Mouse (Mus musculus): ENCODE measurements at regions not wholly inside any gene's neighbourhood (a gene's known extent, or its start where the extent isn't known, plus 50 kb on each side); places are given as distances from the start of the nearest gene placed in this dataset.

DNA sequence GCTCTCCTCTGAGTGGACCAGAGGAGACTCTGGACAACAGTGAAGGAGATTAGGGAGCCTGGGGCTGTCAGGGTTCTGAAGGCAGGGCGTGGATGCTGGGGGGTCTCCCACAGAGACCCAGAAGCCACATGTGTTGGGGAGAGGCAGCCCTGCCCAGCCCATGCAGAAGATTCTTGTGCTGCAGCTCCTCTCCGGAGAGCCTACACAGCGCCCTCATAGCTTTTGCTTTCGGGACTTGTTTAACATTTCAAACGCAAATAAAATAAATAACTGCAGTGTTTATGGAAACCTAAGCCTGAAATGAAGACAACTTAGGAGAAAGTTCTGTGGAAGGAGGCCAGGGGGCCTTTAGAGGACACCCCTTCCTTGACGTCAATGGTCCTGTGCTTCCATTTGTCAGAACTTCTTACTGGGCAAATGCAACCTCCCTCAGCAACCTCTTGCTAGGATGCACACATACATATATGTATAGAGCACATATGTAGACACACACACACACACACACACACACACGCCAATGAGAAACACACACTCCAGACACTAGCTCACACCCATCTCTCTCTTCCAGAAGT, 143.8 kb upstream of the Tnp1 start:
- H3K4me1 ChIP-seq (ENCODE audit: control insufficient read depth, insufficient read depth, low read length), result no peaks in the 10 kb centered on the region
- 82% methylated on average over 7 of the region's 7 CpGs for WGBS
- no peak for DNase-seq (ENCODE audit: extremely low read depth, low read depth, low spot score)
- TF ChIP-seq POLR2A (IDR thresholded peaks at IDR 0.05; ENCODE audit: extremely low read depth, insufficient read depth, low read length) (no peak), CTCF (IDR thresholded peaks at IDR 0.05; ENCODE audit: low read depth, low read length) (no peak)
- H3K27me3 ChIP-seq (ENCODE audit: control insufficient read depth, insufficient read depth, low read length), result no peaks in the 10 kb centered on the region
- H3K9ac ChIP-seq (ENCODE audit: low read depth, low read length), result no peak overlapping the region
- H3K79me2 ChIP-seq (ENCODE audit: control insufficient read depth, insufficient read depth, low read length), result no peaks in the 10 kb centered on the region
- H3K27ac ChIP-seq (replicated peaks; ENCODE audit: insufficient read depth, low read depth, low read length), result no peak overlapping the region
- H3K4me3 ChIP-seq (ENCODE audit: insufficient read depth, low read depth, low read length), result no peak overlapping the region
- no peaks in the 10 kb centered on the region for H3K36me3 ChIP-seq (ENCODE audit: control insufficient read depth, insufficient read depth, low read length)

DNA sequence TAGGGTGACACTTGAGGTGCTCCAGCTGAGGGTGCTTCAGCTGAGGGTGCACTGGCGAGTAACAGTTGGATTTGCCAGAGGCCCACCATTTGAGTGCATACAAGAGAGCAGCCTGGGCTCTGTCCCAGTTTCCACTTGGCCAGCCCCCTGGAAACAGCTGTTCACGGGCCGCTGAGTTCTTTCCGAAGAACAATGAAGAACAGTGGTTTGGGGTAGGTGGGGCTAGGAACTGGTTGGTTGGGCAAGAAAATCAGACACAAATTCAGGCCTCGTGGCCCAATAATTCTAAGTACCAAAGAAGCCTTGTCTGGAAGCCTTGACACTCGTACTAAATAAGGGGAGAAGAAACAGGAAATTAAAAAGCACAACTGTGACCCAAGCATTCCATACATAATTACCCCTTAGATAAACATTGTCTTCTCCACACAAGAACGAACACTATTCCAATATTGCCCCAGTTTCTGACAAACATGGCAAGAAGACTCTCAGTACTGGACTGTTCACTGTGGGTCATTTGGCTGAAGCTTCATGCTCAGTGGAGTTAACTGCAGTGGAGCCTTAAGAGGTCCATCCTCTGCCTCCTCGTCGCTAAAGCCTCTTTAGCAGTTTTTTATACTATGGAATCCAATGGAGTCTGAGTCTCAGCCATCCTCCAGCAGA, 137.9 kb upstream of the Tnp1 start:
- Histone ChIP-seq H3K4me3 (ENCODE audit: insufficient read depth, low read depth, low read length) (no peak overlapping the region), H3K9ac (ENCODE audit: low read depth, low read length) (no peak overlapping the region), H3K79me2 (ENCODE audit: control insufficient read depth, insufficient read depth, low read length) (no peaks in the 10 kb centered on the region), H3K27ac (replicated peaks; ENCODE audit: insufficient read depth, low read depth, low read length) (no peak overlapping the region), H3K36me3 (ENCODE audit: control insufficient read depth, insufficient read depth, low read length) (no peaks in the 10 kb centered on the region), H3K4me1 (ENCODE audit: control insufficient read depth, insufficient read depth, low read length) (no peaks in the 10 kb centered on the region), H3K27me3 (ENCODE audit: control insufficient read depth, insufficient read depth, low read length) (no peaks in the 10 kb centered on the region)
- TF ChIP-seq CTCF (IDR thresholded peaks at IDR 0.05; ENCODE audit: low read depth, low read length), result no peak
- TF ChIP-seq POLR2A (IDR thresholded peaks at IDR 0.05; ENCODE audit: extremely low read depth, insufficient read depth, low read length), result no peak
- 72% methylated on average over 9 of the region's 9 CpGs for WGBS
- peak; percentile 20 for DNase-seq (ENCODE audit: extremely low read depth, low read depth, low spot score)

DNA sequence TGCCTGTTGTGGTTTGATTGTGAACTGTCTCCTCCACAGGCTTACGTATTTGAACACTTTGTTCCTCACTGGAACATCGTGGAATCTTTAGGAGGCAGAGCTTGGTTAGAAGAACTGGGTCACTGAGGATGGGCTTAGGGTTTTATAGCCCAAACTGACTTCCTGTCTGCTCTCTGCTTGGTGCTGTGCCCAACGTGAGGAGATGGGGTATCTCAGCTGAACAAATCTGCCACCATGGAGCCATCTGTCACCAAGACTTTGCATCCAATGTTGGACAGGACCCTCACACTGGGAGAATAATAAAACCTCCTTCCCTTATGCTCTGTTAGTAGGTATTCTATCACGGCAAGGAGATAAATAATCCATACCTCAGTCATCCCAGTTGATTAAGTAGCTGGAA, 134.2 kb upstream of the Tnp1 start:
- no peaks in the 10 kb centered on the region for H3K4me1 ChIP-seq (ENCODE audit: control insufficient read depth, insufficient read depth, low read length)
- no peak for TF ChIP-seq CTCF (IDR thresholded peaks at IDR 0.05; ENCODE audit: low read depth, low read length)
- TF ChIP-seq POLR2A (IDR thresholded peaks at IDR 0.05; ENCODE audit: extremely low read depth, insufficient read depth, low read length), result no peak
- 82% methylated on average over 4 of the region's 4 CpGs for whole genome bisulfite sequencing
- H3K79me2 ChIP-seq (ENCODE audit: control insufficient read depth, insufficient read depth, low read length), result no peaks in the 10 kb centered on the region
- no peak overlapping the region for H3K4me3 ChIP-seq (ENCODE audit: insufficient read depth, low read depth, low read length)
- H3K9ac ChIP-seq (ENCODE audit: low read depth, low read length), result no peak overlapping the region
- no peaks in the 10 kb centered on the region for H3K36me3 ChIP-seq (ENCODE audit: control insufficient read depth, insufficient read depth, low read length)
- no peak for DNase-seq (ENCODE audit: extremely low read depth, low read depth, low spot score)
- H3K27ac ChIP-seq (replicated peaks; ENCODE audit: insufficient read depth, low read depth, low read length), result no peak overlapping the region
- H3K27me3 ChIP-seq (ENCODE audit: control insufficient read depth, insufficient read depth, low read length), result no peaks in the 10 kb centered on the region

DNA sequence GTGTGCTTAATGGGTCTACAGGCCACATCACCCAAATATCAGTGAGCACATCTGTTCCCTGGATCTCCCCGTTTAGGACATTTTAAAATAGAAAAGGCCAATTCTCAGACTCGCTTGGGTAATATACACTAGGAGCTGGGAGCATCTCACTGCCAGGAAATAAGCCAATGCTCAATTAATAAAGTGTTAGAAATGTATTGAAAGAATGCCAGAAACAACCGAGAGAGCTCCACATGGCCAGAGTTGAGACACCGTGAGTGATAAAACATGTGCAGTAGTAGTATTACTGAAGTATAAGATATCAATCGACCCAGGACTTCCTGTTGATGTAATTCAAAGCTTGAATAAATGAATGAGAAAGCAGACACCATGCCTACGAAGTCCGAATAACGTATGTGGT, 127.1 kb upstream of the Tnp1 start:
- 88% methylated on average over 8 of the region's 8 CpGs for WGBS
- no peaks in the 10 kb centered on the region for H3K4me1 ChIP-seq (ENCODE audit: control insufficient read depth, insufficient read depth, low read length)

DNA sequence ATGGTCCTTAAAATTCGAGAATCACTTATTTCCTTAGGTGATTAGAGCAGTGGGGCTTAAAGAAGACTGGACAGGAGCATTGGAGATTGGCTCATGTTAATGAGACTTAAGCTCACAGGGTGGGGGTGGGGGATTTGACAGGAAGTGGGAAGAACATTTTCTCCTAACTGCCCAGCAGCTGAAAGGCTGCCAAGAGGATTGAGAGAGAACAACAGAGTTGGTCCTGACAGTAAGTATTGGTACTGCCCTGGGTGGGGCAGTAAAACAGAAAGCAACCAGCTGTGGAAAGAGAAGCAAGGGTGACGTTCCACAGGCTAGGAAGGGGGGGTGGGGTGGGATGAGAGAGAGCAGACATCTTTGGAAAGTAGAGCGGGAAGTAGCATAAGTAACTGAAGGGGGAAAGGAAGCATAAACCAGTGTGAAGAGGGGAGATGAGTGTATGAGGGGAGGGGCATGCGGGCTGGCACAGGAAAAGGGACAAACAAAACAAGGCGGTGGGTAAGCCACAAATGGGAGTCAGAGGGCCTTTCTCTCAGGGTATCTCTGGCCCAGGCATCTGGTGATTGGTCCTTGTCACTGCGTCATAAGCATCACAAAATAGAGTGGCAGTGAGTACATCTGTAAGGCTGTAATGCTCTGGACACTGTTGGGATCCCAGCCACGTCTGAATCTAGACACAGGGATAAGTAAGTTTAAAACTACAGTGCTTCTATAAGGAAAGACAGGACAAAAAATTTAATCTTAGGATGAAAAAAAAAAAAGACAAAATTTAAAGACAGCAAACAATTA, 125.0 kb upstream of the Tnp1 start:
- Histone ChIP-seq H3K36me3 (ENCODE audit: control insufficient read depth, insufficient read depth, low read length) (no peaks in the 10 kb centered on the region), H3K9ac (ENCODE audit: low read depth, low read length) (no peak overlapping the region), H3K27me3 (ENCODE audit: control insufficient read depth, insufficient read depth, low read length) (no peaks in the 10 kb centered on the region), H3K79me2 (ENCODE audit: control insufficient read depth, insufficient read depth, low read length) (no peaks in the 10 kb centered on the region), H3K4me3 (ENCODE audit: insufficient read depth, low read depth, low read length) (no peak overlapping the region), H3K27ac (replicated peaks; ENCODE audit: insufficient read depth, low read depth, low read length) (no peak overlapping the region), H3K4me1 (ENCODE audit: control insufficient read depth, insufficient read depth, low read length) (no peaks in the 10 kb centered on the region)
- no peak for TF ChIP-seq CTCF (IDR thresholded peaks at IDR 0.05; ENCODE audit: low read depth, low read length)
- no peak for TF ChIP-seq POLR2A (IDR thresholded peaks at IDR 0.05; ENCODE audit: extremely low read depth, insufficient read depth, low read length)
- no peak for DNase-seq (ENCODE audit: extremely low read depth, low read depth, low spot score)
- 64% methylated on average over 7 of the region's 7 CpGs for WGBS

More for the DNA sequence above, 127.1 kb upstream of the Tnp1 start:
- no peaks in the 10 kb centered on the region for H3K36me3 ChIP-seq (ENCODE audit: control insufficient read depth, insufficient read depth, low read length)
- TF ChIP-seq POLR2A (IDR thresholded peaks at IDR 0.05; ENCODE audit: extremely low read depth, insufficient read depth, low read length) (no peak), CTCF (IDR thresholded peaks at IDR 0.05; ENCODE audit: low read depth, low read length) (no peak)
- no peak overlapping the region for H3K9ac ChIP-seq (ENCODE audit: low read depth, low read length)
- H3K4me3 ChIP-seq (ENCODE audit: insufficient read depth, low read depth, low read length), result no peak overlapping the region
- H3K79me2 ChIP-seq (ENCODE audit: control insufficient read depth, insufficient read depth, low read length), result no peaks in the 10 kb centered on the region
- no peak for DNase-seq (ENCODE audit: extremely low read depth, low read depth, low spot score)
- H3K27ac ChIP-seq (replicated peaks; ENCODE audit: insufficient read depth, low read depth, low read length), result no peak overlapping the region
- no peaks in the 10 kb centered on the region for H3K27me3 ChIP-seq (ENCODE audit: control insufficient read depth, insufficient read depth, low read length)

Data from liver, adult 2 months (tissue).